Mouse (Mus musculus) layer of hippocampus, adult 9-10 months (tissue): ENCODE measurements around the gene Sapcd2.
"Not testable (repeated sequence)": the region's sequence is repeated elsewhere in the genome, so short reads cannot be mapped to it uniquely, and the experiment has no call there.

Experiments used
- DNase-seq: peaks from one replicate; pipeline ENCODE4 v3.0.0; 2022; ENCODE audit warnings: low spot score

Gene Sapcd2

DNA sequence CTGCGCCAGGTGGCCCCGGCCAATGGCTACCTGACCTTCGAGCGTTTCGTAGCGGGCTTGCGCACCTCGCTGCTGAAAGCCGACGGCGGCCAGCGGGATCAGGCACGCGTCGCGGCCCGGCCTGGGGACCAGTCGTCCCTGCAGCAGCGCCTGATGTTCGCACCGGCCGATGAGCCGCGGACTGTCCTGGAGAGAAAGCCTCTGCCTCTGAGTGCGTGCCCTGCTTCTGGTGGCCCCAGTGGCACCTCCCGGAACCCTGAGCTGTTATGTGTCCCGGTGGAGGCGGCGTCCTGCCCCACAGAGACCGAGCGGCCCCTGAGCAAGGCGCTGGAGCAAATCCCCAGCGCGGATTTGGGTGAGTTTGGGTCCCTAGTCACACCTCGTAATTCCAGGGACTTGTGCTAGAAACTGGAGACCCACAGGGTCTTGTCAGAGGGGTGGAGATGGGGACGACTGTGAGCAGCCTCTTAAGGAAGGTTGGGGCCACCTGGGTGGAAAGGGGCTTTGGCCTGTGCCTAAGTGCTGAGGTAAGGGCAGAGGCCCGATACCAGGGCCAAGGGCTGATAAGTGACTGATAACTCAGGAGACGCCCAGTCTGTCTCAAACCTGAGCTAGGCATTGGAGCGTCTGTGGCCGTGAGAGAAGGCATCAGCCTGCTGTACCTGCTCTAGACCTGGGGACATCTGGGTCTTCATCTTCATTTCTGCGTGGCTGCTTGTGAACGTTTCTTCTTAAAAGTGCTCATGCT lies 697 bp downstream of the Sapcd2 start:
- no peak for DNase-seq

DNA sequence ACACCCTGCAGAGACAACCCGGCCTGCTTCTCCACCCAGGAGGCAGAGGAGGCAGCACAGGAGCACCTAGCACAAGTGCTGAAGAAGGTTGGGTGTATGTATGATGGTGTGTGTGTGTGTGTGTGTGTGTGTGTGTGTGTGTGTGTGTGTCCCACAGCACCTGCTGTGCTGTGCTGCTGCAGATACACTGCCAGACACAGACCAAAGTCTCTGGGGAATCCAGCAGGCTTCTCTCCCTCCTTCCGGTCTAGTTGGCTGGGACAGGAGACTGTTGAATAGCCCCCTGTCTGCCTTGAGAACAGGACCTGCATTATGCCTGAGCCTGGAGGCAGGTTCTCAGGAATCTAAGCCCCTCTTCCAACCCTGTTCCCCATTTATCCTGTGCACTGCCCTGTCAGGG lies 1.3 kb downstream of the Sapcd2 start:
- no peak for DNase-seq

DNA sequence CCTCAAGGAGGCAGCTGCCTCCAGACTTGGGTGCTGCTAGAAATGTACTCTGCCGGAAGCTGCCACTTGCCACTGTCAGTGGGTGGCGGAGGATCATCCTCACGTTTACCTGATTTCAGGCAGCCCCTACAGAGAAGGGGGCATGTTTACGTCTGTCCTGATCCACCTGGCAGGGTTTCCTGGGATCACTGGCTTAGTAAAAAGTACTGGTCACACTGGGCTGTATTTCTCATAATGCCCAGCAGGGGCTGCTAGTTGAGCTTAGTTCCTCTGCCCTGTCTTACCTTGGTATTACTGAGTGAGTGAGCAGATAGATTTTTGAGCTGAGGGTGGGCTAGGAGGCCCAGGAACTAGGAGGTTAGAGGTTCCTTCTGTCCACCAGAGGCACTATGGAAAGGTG lies 4.5 kb downstream of the Sapcd2 start:
- DNase-seq = no peak

DNA sequence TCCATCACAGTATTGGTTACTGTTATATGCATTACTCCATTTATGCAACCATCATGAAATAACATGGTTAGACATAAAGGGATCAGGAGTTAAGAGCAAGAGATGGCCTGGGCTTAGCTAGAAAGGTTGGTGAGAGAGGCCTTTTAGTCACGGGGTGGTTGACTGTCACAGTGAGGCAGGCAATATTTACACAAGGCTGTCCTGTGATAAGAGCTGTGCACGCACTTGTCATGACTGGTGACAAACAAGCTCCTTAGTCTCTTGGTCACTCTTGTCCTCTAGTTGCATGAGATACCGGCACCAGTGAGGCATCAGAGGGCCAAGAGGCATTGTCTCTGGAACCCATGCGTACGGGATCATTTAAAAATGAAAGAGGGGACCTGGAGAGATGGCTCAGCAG lies 12.4 kb downstream of the Sapcd2 start:
- DNase-seq = no peak

DNA sequence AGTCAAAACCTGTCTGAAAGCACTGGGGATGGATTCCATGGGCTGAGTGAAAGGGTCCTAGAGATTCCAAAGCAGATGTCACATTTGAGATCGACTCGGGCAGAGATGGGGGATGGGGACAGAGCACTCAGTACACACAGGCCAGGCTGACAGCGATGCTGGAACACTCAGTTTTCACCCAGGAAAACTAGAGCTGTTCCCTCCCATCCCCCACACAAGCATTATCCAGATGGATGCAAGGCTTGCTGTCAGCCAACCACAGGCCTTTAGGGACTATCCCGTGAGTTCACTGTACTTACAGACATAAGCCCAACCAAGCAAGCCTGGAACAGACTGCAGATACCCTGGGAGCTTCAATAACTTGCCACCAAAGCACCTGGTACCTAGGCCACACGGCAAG lies 19.1 kb downstream of the Sapcd2 start:
- no peak for DNase-seq

DNA sequence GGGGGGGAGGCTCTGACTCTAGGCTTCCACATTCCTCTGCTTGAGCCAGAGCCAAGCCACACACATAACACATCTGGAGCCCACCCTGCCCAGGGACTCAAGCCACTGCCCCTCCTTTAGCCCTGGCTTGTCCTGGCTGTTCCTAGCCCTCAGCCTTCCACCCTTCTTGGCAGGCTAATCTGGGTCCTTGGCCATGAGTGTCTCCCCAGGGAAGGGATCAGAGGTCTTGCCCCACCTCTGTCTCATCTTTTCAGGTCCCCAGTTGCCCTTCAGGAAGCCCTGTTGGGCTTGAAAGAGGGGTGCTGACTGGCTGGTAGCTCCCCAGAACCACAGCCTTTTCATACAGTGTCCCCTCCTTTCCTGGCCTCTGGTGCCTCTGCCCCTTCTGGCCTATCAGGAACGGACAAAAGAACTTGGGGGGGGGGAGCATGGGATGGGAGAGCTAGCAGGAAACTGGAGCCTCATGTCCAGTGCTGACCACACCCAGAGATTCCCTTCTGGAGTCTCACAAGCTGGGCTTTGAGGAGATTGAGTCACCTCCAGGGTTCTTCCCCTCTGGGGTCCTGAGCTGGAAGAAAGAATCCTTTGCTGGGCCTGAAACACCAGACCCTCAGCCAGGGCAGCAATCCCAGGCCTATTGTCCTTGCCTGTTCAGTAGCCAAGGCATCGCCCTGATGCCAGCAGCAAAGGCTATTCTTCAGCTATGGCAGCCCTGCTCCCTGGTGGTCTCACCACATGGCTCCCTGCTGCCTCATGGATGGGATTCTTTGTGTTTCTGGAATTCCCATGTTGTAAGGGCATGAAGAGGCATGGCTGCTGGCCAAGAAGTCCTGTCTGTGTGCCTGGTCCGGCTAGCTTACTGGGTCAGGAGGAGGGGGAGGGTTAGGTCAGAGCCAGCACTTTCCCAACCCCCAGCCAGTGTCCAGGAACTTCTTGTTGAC lies 22.4 kb downstream of the Sapcd2 start:
- no peak for DNase-seq

DNA sequence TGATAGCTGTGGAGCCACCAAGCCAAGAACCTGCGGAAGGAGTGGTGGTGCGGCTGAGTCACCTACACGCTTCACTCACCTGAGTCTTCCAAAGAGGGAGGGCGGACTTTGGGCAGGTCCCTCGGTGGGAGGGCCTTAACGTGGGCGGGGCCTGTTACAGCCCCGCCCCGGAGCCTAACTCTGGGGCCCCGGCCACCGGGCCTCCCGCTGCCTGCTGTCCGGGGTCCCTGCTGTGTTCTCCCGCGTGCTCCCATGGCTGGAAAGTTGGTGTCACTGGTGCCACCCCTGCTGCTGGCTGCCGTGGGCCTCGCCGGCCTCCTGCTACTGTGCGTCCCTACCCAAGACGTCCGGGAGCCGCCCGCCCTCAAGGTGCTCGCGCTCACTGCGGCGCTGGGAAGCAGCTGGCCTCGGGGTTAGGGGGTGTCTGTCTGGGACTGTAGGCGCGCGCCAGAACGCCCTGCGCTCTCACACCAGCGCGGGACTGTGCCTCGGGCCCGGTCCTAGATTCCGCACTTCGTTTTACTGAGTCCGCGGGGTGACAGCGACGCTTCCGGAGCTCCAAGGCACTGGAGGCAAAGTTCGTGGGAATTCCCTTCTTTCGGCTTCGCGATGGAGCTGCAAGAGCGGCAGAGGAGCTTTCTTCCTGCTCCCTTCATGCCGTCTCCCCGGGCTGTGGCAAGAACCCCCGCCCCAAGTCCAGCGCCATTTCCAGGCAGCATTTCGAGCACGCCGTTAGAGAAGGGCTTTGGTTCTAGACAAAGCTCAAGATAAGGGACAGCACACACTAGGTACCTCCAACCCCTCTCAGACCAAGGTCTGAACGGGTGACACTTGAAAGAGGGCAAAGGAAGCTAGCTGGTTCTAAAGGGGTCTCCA lies 23.8 kb downstream of the Sapcd2 start, which contains the start of gene Entpd2:
Entpd2 (plus strand) TSS at position 154 of the 876 bp plus-strand sequence.
- no peak for DNase-seq

DNA sequence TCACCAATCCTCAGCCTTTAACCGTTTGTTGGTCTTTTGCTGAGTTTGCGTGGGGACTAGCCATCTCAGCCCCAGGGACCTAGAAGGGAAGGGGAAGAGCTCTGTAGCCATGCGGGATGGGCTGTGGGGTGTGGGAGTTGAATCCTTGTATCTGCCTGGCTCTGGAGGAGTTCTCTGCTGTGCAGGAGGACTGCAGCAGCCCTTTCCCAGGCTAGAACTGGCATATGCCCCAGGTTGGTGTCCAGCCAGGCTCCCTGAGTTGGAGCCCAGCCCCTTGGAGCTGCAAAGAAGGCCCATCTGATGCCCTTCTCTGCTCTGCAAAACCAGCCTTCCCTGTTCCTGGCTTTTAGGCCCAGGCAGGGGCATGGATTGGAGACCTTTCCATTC lies 24.5 kb downstream of the Sapcd2 start:
- DNase-seq = no peak

DNA sequence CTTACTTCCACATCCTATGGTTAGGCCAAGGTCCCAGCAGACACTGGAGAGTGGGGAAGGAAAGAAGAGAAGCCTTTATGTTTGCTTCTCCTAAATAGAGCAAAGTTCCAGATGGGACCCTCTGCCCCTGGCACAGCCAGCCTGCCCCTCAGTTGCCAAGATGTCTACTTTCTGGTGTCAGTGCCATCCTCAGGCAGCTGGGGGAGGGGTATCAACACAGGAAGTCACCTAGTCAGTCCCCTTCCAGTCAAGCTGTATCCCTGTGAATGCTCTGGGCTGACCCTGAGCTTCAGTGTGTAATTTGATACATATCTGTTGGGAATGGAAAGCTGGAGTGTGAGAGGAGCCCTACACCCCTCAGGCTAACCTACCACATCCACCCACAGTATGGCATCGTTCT lies 24.9 kb downstream of the Sapcd2 start:
- DNase-seq = no peak

DNA sequence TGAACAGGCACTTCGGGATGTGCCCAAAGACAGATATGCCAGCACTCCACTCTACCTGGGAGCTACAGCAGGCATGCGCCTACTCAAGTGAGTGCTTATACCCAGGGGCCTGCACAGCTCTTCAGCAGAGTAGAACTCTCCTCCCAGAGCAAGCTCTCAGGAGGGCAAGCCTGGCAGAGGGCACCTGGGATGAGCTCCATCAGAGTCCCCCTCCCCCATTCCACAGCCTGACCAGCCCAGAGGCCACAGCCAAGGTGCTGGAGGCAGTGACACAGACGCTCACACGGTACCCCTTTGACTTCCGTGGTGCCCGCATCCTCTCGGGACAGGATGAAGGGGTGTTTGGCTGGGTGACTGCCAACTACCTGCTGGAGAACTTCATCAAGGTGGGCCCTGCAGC lies 25.9 kb downstream of the Sapcd2 start:
- DNase-seq = no peak

DNA sequence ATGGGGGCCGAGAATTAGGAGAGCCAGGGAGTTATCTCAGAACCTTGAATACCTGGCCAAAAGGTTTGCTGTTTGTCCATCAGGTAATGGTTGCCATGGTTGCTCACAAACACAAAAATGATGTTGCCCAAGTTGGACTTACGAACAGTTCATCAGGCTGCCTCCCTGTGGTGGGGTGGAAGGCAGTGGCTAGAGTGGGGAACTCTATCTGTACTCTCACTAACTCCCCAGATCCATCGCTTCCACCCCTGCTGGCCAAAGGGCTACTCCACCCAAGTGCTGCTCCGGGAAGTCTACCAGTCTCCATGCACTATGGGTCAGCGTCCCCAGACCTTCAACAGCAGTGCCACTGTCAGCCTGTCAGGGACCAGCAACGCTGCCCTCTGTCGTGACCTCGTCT lies 26.9 kb downstream of the Sapcd2 start, which contains the start of gene Npdc1:
Npdc1 (plus strand) TSS at position 301 of the 400 bp plus-strand sequence.
- DNase-seq = no peak

DNA sequence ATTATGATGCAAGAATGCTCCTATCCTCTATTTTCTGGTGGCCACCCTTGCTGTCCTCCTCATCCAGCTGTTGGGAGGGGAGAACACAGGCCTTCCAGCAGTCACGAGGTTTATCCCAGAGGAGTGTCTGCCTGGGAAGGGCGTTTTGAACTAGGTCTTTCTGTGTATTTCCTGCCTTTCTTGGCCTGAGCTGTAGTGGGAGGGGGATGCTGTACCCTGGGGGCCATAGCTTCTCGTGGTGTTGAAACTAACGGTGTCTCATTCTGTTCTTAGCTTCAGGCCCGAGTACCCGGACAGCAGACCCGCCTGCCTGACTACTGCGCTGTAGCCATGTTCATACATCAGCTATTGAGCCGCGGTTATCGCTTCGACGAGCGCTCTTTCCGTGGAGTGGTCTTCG lies 28.2 kb downstream of the Sapcd2 start:
- no peak for DNase-seq

DNA sequence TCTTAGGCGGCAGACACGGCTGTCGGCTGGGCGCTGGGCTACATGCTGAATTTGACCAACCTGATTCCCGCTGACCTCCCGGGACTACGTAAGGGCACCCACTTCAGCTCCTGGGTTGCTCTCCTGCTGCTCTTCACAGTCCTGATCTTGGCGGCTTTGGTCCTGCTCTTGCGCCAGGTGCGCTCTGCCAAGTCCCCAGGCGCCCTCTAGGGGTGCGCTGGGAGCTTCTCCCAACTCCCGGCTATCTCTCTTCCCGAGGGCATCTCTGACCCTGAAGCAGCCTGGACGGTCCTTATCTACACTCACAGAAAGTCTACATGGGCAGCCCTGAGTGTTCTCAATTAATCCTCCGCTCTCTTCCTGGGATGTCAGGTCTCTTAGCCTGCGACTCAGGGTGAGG lies 28.6 kb downstream of the Sapcd2 start:
- DNase-seq = no peak

DNA sequence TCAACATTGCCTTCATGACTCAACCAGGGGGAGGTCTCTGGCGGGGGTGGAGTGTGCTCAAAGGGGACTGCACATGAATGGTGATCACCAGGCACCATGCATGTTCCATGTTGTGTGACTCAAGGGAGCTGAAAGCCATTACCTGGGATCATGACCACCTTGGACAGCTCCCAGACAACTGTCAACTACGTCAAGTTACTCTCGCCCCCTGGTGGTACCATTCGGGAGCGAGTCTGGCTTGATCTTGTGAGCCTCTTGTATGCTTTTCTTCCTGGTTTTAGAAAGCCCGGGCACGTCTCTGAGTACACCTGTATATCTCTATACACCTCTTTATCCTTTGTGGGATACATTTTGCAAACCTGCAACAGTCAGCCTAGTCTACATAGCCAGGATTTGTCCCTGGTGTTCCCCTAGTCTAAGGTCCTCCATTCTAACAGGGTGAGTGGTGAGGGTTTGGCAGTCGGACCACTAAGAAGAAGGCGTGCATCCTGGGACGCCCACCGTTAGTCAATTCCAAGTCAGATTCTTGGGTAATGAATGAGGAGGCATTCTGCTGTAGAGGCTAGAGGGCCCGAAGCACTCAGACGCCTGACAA lies 30.4 kb downstream of the Sapcd2 start:
- DNase-seq = peak; percentile 66

DNA sequence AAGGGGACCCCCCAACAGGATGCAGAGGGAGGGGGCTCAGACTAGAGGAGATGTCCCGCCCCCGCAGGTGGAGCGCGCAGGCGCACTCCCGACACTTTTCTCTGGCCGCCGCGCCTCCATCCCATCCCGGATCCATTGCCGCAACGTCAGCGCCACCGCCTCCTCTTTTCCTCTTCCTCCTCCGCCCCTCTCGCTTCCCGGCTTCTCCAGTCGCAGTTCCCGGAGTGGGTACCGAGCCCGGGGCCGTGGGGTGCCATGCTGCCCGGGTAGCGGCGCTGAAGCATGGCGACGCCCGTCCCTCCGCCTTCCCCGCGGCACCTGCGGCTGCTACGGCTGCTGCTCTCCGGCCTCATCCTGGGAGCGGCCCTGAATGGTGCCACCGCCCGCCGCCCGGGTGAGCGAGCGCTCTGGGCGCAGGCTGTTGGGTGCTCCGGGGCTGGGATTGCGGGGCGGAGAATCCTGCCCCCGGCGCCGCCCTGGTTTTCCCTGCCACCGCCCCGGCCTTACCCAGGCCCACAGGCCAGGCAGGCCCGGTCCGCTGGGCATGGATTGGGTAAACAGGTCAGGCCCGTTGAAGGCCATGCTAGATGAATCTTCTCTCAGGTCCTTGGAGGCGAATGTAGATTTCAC lies 31.0 kb downstream of the Sapcd2 start:
- peak; percentile 65 for DNase-seq

DNA sequence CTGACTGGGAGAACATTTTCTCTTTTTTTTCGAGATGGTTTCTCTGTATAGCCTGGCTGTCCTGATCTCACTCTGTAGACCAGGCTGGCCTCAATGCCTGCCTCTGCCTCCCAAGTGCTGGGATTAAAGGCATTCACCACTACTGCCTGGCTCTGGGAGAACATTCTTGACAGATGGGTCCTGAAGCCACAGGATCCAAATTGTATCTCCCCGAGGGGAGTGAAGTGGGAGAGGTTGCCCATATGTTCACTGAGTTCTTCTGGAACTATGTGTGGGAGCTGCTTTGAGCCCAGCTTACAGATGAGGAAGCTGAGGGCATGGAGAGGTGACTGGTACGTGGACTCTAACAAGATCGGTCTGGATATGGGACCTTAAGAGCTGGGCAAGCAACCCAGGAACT lies 31.9 kb downstream of the Sapcd2 start:
- DNase-seq = no peak

DNA sequence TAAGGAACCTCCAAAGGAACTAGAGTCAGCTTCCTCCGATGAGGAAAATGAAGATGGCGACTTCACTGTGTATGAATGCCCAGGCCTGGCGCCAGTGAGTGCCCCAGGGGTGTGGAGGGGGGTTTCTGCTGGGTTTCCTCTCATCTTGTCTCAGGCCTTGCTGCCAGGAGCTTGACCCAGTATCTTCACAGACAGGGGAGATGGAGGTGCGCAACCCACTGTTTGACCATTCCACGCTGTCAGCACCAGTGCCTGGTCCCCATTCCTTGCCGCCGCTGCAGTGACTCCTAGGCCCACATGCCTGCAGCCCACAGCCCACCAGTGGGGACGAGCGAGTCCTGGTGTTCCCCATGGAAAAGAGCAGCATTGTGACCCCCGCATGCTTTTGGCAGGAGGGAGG lies 36.8 kb downstream of the Sapcd2 start:
- DNase-seq = no peak

DNA sequence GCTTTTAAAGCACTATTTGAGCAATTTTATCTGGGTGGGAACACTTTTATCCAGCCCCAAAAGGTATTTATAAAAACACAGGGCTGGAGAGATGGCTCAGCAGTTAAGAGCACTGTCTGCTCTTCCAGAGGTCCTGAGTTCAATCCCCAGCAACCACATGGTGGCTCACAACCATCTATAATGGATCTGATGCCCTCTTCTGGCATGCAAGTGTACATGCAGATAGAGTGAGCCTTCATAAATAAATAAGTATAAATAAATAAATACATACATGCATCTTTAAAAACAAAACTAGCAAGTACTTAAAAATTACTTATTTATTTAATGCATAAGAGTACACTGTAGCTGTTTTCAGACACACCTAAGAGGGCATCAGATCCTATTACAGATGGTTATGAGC lies 41.3 kb downstream of the Sapcd2 start:
- not testable (repeated sequence) for DNase-seq

DNA sequence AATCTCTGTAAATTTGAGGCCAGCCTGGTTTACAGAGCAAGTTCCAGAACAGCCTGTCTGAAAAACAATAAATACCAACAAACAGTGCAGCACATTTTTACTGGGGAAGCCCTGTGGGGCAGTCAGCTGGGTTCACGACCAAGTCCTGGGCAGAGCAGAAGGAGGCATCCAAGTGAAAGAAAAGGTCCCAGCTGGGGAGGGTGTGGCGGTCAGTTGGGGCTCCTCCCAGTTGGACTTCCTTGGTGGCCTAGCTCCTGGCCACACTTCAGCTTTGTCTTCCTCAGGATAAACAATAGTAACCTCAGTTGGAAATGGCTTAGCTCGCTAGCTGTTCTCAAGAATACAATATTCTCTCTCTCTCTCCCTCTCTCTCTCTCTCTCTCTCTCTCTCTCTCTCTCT lies 45.3 kb downstream of the Sapcd2 start:
- no peak for DNase-seq

DNA sequence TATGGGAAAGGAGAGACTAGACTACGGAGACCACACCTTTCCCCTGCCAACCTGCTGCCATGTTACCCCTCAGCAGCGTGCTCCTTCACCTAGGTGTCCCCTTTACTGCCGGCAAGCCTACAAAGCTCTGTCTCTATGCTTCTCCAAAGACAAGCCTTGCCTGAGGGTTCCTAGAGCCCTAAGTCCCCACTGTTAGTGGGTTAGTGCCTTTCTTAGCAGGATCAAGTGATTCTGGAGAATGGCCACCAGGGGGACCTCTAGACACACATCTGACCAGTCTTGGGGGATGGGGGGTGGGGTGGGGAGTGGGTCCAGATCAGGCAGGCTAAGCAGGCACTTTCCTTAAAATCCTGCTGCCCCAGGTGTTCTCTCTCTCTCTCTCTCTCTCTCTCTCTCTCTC lies 49.8 kb downstream of the Sapcd2 start:
- no peak for DNase-seq
